In the genomic region with DNA sequence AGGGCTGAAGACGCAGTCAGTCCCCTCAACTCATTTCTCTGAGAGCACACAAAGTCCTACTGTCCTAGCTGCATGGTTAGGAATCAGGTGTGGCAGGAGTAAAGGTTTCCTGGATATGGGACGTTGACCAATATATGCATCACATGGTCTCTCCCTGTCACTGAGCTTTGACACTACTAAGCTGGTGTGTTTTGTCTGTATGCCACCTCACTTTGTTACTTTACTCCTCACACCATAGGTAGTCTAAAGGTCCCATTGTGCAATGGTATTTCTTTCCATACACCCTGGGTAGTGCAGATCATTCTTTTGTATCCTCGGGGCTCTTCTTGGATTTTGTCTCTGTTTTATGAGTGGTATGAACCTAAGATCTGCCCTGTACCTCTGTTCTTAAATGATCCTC, we compare ENCODE assay signal across 25 mouse cellular contexts. TPM values are rescaled to one million over a fixed set of nuclear protein-coding genes. Genes with fewer than 3 reads are reported as not detected.
A peak's percentile ranks its signal among the peaks of the same experiment; 100 is the strongest.
DNase-seq lines count a peak whose midpoint lies in the region; ATAC-seq and TF ChIP-seq lines count a peak whose summit lies in the region.
"Had no signal": no experiment of that assay in that cellular context is flagged by ENCODE, and none has a peak within 500 bp of the region (broad histone marks: within the 10 kb centered on the region; RNA-seq: fewer than 3 reads in every experiment).

No protein-coding gene starts in this region.

- H3K36me3 ChIP-seq in intestine, postnatal 0 days (ENCODE audit: control insufficient read depth, insufficient read depth): no peaks in the 10 kb centered on the region
- no peaks in the 10 kb centered on the region for H3K36me3 ChIP-seq in neural tube, embryonic 15.5 days
- H3K36me3 ChIP-seq: embryonic facial prominence, embryonic 10.5 days; embryonic facial prominence, embryonic 12.5 days; forebrain, embryonic 15.5 days; G1E had no signal

- H3K9me3 ChIP-seq in intestine, postnatal 0 days (ENCODE audit: control insufficient read depth): no peaks in the 10 kb centered on the region
- no peaks in the 10 kb centered on the region for H3K9me3 ChIP-seq in neural tube, embryonic 15.5 days (replicated peaks)
- H3K9me3 ChIP-seq: embryonic facial prominence, embryonic 10.5 days; embryonic facial prominence, embryonic 12.5 days; forebrain, embryonic 13.5 days; forebrain, embryonic 15.5 days had no signal

- TF ChIP-seq CTCF in intestine, postnatal 0 days (IDR thresholded peaks at IDR 0.05; ENCODE audit: low read depth): no peak

- H3K4me3 ChIP-seq in intestine, postnatal 0 days (ENCODE audit: low read depth, low read length): no peak overlapping the region
- H3K4me3 ChIP-seq in neural tube, embryonic 15.5 days (replicated peaks): no peak overlapping the region
- H3K4me3 ChIP-seq: embryonic facial prominence, embryonic 10.5 days; embryonic facial prominence, embryonic 12.5 days; forebrain, embryonic 13.5 days; forebrain, embryonic 15.5 days had no signal

- peak; percentile 92 for ATAC-seq in intestine, postnatal 0 days
- no peak for ATAC-seq in neural tube, embryonic 15.5 days (ENCODE audit: low FRiP score)
- ATAC-seq: activated CD4-positive, CD25-positive, alpha-beta regulatory T cell, adult 4 months; CD4-positive, CD25-positive, alpha-beta regulatory T cell, adult 4 months; forebrain, embryonic 13.5 days; forebrain, embryonic 15.5 days; forebrain, postnatal 0 days; Patski had no signal

- no peak overlapping the region for H3K9ac ChIP-seq in intestine, postnatal 0 days (ENCODE audit: low read depth, low read length)
- no peak overlapping the region for H3K9ac ChIP-seq in neural tube, embryonic 15.5 days (replicated peaks)
- H3K9ac ChIP-seq: embryonic facial prominence, embryonic 12.5 days; forebrain, embryonic 13.5 days; forebrain, embryonic 15.5 days; forebrain, postnatal 0 days had no signal

- H3K4me2 ChIP-seq in intestine, postnatal 0 days (replicated peaks; ENCODE audit: low read depth): no peak overlapping the region
- no peak overlapping the region for H3K4me2 ChIP-seq in neural tube, embryonic 15.5 days
- H3K4me2 ChIP-seq: embryonic facial prominence, embryonic 12.5 days; forebrain, embryonic 13.5 days; forebrain, embryonic 15.5 days had no signal

- intact Hi-C loops in heart, postnatal 14 days (cut with DNase I): no loop called here

- H3K4me1 ChIP-seq in intestine, postnatal 0 days (replicated peaks; ENCODE audit: control insufficient read depth, insufficient read depth, low read length): no peaks in the 10 kb centered on the region; the same call in 1 of the 2 replicates
- H3K4me1 ChIP-seq in neural tube, embryonic 15.5 days: peaks cover 14% of the 10 kb centered on the region

- WGBS in intestine, postnatal 0 days: 50% methylated on average over 3 of the region's 3 CpGs
- 88% methylated on average over 3 of the region's 3 CpGs for WGBS in neural tube, embryonic 15.5 days

- H3K27me3 ChIP-seq in intestine, postnatal 0 days (replicated peaks; ENCODE audit: control insufficient read depth, insufficient read depth, low read length): peaks cover 8% of the 10 kb centered on the region; the same call in 1 of the 2 replicates
- H3K27me3 ChIP-seq in neural tube, embryonic 15.5 days (replicated peaks): peaks cover 47% of the 10 kb centered on the region

- DNase-seq in heart, adult 11 months: peak; percentile 10
- DNase-seq in heart, postnatal 14 days: no peak
- DNase-seq in gastrocnemius, postnatal 10 days: no peak
- DNase-seq: adrenal gland, postnatal 10 days; adrenal gland, postnatal 25 days; B cell, adult 2 months; cerebellum, adult 11-12 months; cerebellum, adult 2 months; cerebellum, adult 9-10 months; cerebellum, postnatal 10 days; cerebellum, postnatal 25 days; forebrain, postnatal 0 days had no signal

- H3K27ac ChIP-seq in intestine, postnatal 0 days (ENCODE audit: low read depth, low read length): peak overlapping the region; percentile 83
- H3K27ac ChIP-seq in neural tube, embryonic 15.5 days (replicated peaks): no peak overlapping the region
- H3K27ac ChIP-seq: embryonic facial prominence, embryonic 10.5 days; embryonic facial prominence, embryonic 12.5 days; forebrain, embryonic 13.5 days; forebrain, embryonic 15.5 days had no signal

RNA-seq across cellular contexts. Expression of gene Slc6a3, which starts 2.8 kb away (rescaled TPM):
- total RNA-seq in heart, postnatal 14 days (2021): not detected
- 4.3 and 5.0 TPM in 2 replicates for polyA plus RNA-seq in intestine, postnatal 0 days (2015; fragmentation: Nextera tagmentation; extraction: Ambion mirVana)
- not detected for total RNA-seq in gastrocnemius, postnatal 10 days (2021)
- polyA plus RNA-seq in neural tube, embryonic 15.5 days (2015; fragmentation: Nextera tagmentation; extraction: Ambion mirVana): 0.10 and 0.15 TPM in 2 replicates
- total RNA-seq: adrenal gland, postnatal 10 days; adrenal gland, postnatal 4 days; CH12.LX; G1E had no signal
- polyA plus RNA-seq: activated CD4-positive, CD25-positive, alpha-beta regulatory T cell, adult 4 months; CD4-positive, CD25-positive, alpha-beta regulatory T cell, adult 4 months; embryonic facial prominence, embryonic 10.5 days; embryonic facial prominence, embryonic 14.5 days; G1E; Patski had no signal
